Mouse (Mus musculus) limb, embryonic 14.5 days (tissue): ENCODE data around the gene Armc6. TPM values are rescaled to one million over a fixed set of nuclear protein-coding genes. Genes with fewer than 3 reads are reported as not detected.
"Not testable (repeated sequence)": the region's sequence is repeated elsewhere in the genome, so short reads cannot be mapped to it uniquely, and the experiment has no call there.

Experiments used
- ATAC-seq: fragments of 200-750 bp; cut with Nextera tagmentation; 2 replicates; pipeline ENCODE4 v1.8.0; 2017; ENCODE audit warnings: low read depth, moderate number of reproducible peaks, moderate TSS enrichment; ENCODE audit not compliant: low FRiP score
- DNase-seq: peaks from one replicate; pipeline ENCODE4 v3.0.0-alpha.2; 2015; ENCODE audit warnings: low spot score
- H3K27ac ChIP-seq: fragments of 300-500 bp; sonication (generic); replicated peaks from 2 replicates; pipeline ENCODE4 v1.5.1; 2014; ENCODE audit warnings: low read depth, mild to moderate bottlenecking, low read length, moderate library complexity, mixed read lengths
- H3K27me3 ChIP-seq: fragments of 300-500 bp; sonication (generic); 2 replicates; pipeline ENCODE4 v1.6.1; 2014; ENCODE audit warnings: low read length, mixed read lengths; ENCODE audit not compliant: control insufficient read depth, insufficient read depth
- H3K36me3 ChIP-seq: fragments of 300-500 bp; sonication (generic); 2 replicates; pipeline ENCODE4 v1.6.1; 2014; ENCODE audit warnings: mild to moderate bottlenecking, low read length, moderate library complexity, mixed read lengths; ENCODE audit not compliant: control insufficient read depth, insufficient read depth
- H3K4me1 ChIP-seq: fragments of 300-500 bp; sonication (generic); 2 replicates; pipeline ENCODE4 v1.6.1; 2014; ENCODE audit warnings: antibody characterized with exemption, low read length, mixed read lengths; ENCODE audit not compliant: control insufficient read depth, insufficient read depth
- H3K4me2 ChIP-seq: fragments of 300-500 bp; sonication (generic); replicated peaks from 2 replicates; pipeline ENCODE4 v1.6.1; 2014; ENCODE audit warnings: low read depth, mild to moderate bottlenecking, low read length, moderate library complexity; ENCODE audit not compliant: severe bottlenecking
- H3K4me3 ChIP-seq: fragments of 300-500 bp; sonication (generic); replicated peaks from 2 replicates; pipeline ENCODE4 v1.5.1; 2014; ENCODE audit warnings: low read length
- H3K9ac ChIP-seq: fragments of 300-500 bp; sonication (generic); 2 replicates; pipeline ENCODE4 v1.6.1; 2014; ENCODE audit warnings: mild to moderate bottlenecking, low read depth, low read length, moderate library complexity; ENCODE audit not compliant: severe bottlenecking
- H3K9me3 ChIP-seq: fragments of 300-500 bp; sonication (generic); 2 replicates; pipeline ENCODE4 v1.6.1; 2016; ENCODE audit warnings: low read length; ENCODE audit not compliant: control insufficient read depth
- POLR2A ChIP-seq: fragments of 200-500 bp; IDR thresholded peaks from 2 replicates; pipeline ENCODE4 v1.8.0; 2012; ENCODE audit warnings: inconsistent platforms, mild to moderate bottlenecking, moderate library complexity, borderline replicate concordance; ENCODE audit not compliant: insufficient read depth, insufficient read length; ENCODE audit errors: extremely low read depth
- WGBS: fragments of 180-500 bp; shearing (Covaris S2); extraction: QIAGEN DNeasy Blood & Tissue Kit; methylation state at CpG from one replicate; pipeline ENCODE4 v1.1.7; 2014; 5-methylcytosine and 5-hydroxymethylcytosine counted together
- polyA plus RNA-seq, 2 experiments: library from polyadenylated mRNA; depleted of rRNA in 1 of 2; stranded (reverse) in 1 of 2; unstranded in 1 of 2; fragments of >200 nt; fragmentation: Nextera tagmentation in 1 of 2; extraction: Ambion mirVana in 1 of 2; gene quantifications; 2 replicates each; pipeline versions ENCODE4 v1.2.1 to v1.2.3; 2012 to 2014

The Armc6 gene
- polyA plus RNA-seq, 2 experiments = 26.8 to 35.0 TPM

DNA sequence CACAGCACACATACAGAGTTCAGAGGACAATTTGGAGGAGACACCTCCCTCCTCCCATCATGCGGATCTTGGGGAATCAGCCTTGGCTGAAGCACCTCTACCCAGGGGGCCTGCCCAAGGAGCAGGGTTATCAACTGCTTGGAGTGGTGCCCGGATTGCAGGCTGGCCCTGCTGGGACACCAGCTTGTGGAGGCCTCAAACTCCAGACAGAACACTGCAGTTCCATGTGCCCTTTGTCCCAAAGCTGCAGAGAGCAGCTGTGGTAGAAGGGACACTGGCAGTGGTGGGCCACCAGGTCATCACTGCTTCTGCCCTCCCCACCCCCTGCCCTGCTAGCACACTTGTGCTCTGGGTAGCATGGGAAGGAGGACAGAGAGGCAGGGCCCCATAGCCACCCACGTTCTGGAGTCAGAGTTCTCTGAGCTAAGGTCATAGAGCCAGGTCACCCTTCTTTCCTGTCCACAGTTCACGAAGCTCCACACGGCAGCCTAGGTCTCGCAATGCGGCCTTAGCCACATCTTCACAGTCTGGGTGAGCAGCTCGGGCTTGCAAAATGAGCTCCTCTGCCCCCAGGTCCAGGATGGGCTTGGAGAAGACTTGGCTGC, 13.9 kb downstream of the Armc6 start:
- Histone ChIP-seq H3K9ac (no peak overlapping the region), H3K27ac (no peak overlapping the region), H3K27me3 (no peaks in the 10 kb centered on the region), H3K9me3 (no peaks in the 10 kb centered on the region), H3K4me3 (no peak overlapping the region), H3K4me2 (no peak overlapping the region), H3K36me3 (peaks cover 17% of the 10 kb centered on the region), H3K4me1 (no peaks in the 10 kb centered on the region)
- 70% methylated on average over 8 of the region's 8 CpGs for WGBS
- no peak for TF ChIP-seq POLR2A
- DNase-seq = no peak
- no peak for ATAC-seq

DNA sequence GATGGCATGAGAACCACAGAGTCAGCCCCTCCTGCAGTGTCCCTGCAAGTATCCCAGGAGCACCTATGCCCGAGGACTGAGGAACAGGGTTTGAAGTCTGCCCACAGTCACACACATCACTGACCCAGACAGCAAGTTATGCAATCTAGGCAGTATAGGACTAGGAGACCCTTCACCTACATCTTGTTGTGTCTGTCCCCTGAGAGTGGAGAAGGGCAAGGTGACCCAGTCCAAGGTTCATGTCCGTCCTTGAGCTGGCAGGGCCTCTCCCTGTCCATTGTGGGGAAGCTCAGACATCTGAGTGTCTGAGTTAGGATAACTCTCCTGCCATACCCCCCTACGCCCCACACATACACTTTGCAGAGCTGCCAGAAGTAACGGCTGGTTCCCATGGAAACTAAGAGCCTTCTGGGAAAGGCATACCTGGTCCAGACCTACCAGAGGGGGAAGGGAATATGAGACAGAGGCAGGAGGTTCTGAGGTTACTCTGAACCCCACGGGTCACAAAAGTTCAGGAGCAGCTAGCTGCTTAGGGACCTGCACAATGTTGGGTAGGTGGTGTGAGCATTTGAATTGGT, 15.1 kb downstream of the Armc6 start:
- no peak for ATAC-seq
- Histone ChIP-seq H3K27ac (no peak overlapping the region), H3K27me3 (no peaks in the 10 kb centered on the region), H3K9me3 (no peaks in the 10 kb centered on the region), H3K9ac (no peak overlapping the region), H3K4me3 (no peak overlapping the region), H3K4me2 (no peak overlapping the region), H3K4me1 (no peaks in the 10 kb centered on the region), H3K36me3 (peaks cover 10% of the 10 kb centered on the region)
- WGBS = 41% methylated on average over 5 of the region's 5 CpGs
- TF ChIP-seq POLR2A = no peak
- DNase-seq = no peak

DNA sequence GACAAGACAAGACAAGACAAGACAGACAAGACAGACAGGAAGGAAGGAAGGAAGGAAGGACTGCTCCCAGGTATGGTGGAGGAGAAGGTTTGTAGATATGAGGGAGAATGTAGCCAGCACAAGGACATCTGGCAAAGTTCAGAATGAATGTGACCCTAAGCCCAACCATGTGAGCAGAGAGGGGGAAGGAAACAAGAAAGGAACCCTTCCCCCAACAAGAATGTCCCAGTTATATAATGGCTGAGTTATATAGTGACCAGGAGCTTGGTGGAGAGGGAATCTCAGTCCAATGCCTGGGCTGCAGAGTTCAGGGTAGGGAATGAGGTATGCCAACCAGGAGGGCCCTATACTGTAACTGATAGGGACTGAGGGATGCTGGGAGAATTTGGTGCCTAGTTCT, 16.8 kb downstream of the Armc6 start:
- ATAC-seq = no peak
- no peak overlapping the region for H3K4me3 ChIP-seq
- no peak overlapping the region for H3K9ac ChIP-seq
- H3K36me3 ChIP-seq = peaks cover 5% of the 10 kb centered on the region
- H3K4me1 ChIP-seq = no peaks in the 10 kb centered on the region
- H3K27ac ChIP-seq = no peak overlapping the region
- no peak overlapping the region for H3K4me2 ChIP-seq
- H3K9me3 ChIP-seq = no peaks in the 10 kb centered on the region
- no peak for TF ChIP-seq POLR2A
- H3K27me3 ChIP-seq = no peaks in the 10 kb centered on the region
- DNase-seq = no peak

DNA sequence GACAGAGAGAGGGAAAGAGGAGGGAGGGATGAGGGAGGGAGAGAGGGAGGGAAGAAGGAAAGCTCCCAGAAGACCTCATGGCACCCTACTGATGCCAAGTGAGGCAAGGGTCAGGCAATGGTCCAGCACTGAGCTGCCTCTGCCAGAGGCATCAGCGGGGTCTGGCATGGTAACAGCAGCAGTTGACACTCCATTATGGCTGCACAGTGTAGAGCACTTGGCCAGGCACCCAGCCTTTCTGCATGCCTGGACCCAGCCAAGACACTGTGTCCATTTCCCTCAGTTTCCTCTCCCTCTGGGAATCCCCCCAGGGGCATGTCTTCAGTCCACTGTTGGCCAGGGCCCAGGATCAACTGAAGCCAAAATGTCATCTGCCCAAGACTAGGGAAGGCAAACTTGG, 17.7 kb downstream of the Armc6 start:
- no peaks in the 10 kb centered on the region for H3K36me3 ChIP-seq
- no peaks in the 10 kb centered on the region for H3K9me3 ChIP-seq
- H3K4me2 ChIP-seq = no peak overlapping the region
- TF ChIP-seq POLR2A = no peak
- no peak overlapping the region for H3K4me3 ChIP-seq
- H3K27me3 ChIP-seq = no peaks in the 10 kb centered on the region
- no peaks in the 10 kb centered on the region for H3K4me1 ChIP-seq
- no peak for ATAC-seq
- no peak for DNase-seq
- no peak overlapping the region for H3K9ac ChIP-seq
- H3K27ac ChIP-seq = no peak overlapping the region
- 90% methylated on average over 1 of the region's 1 CpGs for WGBS

DNA sequence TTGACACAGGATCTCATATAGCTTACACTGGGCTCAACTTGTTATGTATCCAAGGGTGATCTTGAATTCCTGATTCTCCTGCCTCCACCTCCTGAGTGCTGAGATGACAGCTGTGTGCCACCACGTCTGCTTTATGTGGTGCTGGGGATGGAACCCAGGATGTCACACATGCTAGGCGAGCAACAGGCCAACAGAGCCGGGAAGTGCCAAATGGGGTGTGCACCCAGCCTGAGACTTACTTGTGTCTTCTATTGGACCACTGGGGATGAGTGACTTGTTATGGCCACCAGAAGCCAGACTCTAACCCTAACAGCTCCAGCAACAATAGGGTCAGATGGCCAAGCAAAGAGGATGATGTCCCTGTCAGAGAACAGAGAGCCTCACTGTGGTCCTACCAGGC, 18.1 kb downstream of the Armc6 start:
- H3K9me3 ChIP-seq, H3K4me1 ChIP-seq, H3K9ac ChIP-seq, H3K36me3 ChIP-seq, DNase-seq, H3K4me3 ChIP-seq, H3K27me3 ChIP-seq, H3K27ac ChIP-seq, H3K4me2 ChIP-seq, ATAC-seq: not testable (repeated sequence)
- 66% methylated on average over 3 of the region's 3 CpGs for WGBS

DNA sequence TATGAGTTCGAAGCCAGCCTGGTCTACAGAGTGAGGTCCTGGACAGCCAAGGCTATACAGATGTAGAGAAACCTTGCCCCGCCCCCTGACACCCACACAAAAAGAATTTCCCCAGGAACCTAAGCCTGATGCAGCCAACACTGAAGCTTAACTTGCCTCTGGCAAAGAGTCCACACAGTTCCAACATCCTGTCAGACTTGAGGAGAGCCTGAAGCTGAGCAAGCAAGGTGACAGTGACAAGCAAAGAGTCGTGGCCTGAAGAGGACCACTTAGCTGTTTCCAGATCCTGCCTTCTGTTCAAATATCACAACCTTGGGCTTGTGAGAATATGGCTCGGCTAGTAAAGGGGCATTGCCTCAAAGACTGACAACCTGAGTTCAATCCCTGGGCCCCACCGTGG, 19.2 kb downstream of the Armc6 start:
- DNase-seq (no peak), ATAC-seq (no peak)
- no peaks in the 10 kb centered on the region for H3K27me3 ChIP-seq
- no peak overlapping the region for H3K9ac ChIP-seq
- 73% methylated on average over 5 of the region's 5 CpGs for WGBS
- no peak for TF ChIP-seq POLR2A
- H3K27ac ChIP-seq = no peak overlapping the region
- H3K4me1 ChIP-seq = no peaks in the 10 kb centered on the region
- no peaks in the 10 kb centered on the region for H3K9me3 ChIP-seq
- H3K4me2 ChIP-seq = no peak overlapping the region
- no peaks in the 10 kb centered on the region for H3K36me3 ChIP-seq
- no peak overlapping the region for H3K4me3 ChIP-seq
